Mouse (Mus musculus): ENCODE data around the gene Prodh2.
"Not testable (repeated sequence)": the region's sequence is repeated elsewhere in the genome, so short reads cannot be mapped to it uniquely, and the experiment has no call there.

Prodh2 gene

DNA sequence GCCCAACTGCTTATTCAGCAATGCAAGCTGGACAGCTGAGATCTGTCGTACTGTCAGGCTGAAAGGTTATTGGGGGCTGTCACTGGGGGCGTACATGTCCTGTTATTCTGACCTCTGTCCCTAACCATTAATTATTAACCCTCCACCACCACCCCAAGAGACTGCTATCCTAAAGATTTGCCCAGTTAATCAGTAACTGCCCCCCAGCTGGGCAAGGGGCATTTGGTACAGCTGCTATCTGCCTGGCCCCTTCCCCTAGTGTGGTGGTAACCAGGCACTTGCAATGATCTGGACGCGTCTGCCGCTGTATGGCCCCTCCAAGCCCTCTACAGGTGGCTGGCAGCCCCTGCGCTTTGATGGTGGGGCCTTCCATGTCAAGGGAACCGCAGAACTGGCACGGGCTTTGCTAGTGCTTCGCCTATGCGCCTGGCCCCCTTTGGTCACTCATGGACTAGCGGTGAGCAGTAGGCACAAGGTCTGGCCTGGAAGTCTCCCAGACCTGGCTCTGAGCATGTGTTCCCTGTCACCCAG is at the start of gene Prodh2:
Gene Prodh2 (plus strand): TSS at position 222 of the 531 bp plus-strand sequence.
- no peak for DNase-seq

DNA sequence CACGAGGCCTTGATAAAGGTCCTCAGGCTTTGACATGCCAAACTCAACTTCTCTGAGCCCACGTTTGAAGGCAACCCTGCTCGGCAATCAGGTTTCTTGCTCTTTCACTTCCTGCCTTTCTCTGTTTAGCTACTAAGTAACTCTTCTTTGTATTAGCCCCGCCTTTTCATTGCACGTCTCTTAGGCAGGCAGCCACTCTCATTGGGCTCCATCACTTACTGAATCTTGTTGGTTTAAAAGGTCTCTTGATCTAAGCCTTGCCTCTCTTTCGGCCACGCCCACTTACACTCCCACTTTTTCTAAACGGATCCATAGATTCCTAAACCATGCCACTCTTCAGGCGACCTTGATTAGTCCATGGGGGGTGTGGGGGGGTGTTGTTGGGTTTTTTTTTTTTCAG is 49.7 kb upstream of the Prodh2 start:
- no peak for DNase-seq

DNA sequence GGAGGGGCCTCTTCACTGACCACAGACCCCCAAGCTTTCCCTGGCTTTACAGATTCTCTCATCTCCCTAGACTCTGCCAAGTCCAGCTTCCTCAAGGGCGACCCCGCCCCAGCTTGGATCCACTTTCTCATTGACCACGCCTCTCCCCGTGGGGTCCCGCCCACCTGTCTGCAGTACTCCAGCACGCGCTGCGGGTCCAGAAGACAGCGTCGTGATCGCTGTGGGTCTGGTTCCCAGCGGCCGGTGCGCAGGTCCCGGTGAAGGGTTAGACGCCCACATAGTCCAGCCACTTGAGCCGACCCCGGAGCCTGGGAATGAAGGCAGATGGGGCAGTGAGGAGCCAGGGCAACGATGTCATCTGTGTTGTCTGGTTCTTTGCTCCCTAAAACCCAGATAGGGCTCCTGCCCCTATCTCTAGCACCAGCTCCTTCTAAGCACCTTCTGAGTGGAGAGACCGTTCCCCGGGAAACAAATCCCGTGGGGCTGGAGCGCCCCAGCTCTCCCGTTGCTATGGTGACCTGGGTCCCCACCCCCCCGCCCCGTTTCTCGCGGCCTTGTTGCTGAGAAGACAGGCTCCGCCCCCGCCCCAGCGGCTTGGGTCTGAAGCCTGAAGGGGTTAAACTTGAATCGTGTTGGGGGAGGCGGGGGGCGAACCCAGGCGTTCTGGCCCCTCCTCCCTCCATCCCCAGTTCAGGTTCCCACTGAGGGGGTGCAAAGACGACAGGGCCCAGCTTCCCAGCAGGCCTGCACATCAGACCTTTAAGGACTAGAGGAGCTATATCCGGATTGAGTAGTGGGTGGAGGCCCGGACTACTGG is 49.1 kb upstream of the Prodh2 start:
- peak; percentile 84 for DNase-seq

DNA sequence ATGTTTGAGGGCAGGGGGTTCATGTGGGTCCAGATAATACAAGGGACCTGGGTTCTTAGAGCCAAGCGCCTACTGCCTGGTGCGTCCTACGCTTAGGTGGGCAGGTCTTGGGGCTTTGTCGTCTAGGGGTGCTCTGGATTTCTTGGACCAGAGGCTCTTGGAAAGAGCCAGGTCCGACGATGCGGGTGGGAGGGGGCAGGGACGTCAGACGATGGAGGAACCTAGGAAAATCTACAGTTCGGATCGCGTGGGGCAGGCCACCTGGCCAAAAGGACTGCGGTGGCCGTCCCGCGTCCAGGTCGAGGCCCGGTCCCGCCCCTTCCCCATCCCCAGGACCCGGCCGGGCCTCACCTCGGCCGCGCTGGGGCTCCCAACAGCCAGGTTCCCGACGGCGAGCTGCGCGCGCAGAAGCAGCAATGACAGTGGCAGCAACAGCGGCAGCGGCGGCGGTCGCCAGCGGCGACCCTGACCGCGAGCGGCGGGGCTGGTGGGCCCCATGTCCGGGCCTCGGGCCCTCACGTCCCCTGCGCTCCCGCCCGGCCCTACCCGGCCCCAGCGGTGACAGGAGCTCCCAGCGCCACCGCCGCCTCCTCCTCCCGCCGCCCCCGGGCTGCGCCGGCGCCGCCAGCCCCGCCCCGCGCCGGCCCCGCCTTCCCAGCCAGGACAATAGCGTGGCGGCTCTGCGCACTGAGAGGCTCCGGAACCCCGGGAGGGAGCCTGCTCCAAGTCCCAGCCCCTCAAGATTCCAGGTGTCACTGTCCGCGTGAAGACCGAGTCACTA is 48.3 kb upstream of the Prodh2 start, which contains the start of gene Aplp1:
Gene Aplp1 (minus strand): TSS at position 565 of the 781 bp plus-strand sequence.
- DNase-seq = peak; percentile 77

DNA sequence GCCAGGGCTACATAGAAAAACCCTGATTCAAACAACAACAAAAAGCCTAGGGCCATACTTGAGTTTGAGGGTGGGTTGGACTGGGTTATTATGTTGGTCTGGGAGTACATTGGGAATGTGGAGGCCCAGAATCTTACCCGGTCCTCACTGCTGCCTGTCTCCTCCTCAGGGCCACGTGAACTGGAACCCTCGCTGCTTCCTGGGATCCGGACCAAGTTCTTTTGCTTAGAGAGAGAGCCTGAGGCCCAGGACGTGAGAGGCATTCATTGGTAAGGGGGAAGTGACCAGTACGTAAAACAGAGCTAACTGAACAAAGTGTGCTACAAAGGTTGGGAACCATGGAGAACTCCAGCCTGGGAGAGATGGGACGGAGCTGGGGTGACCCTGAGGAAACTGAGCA is 43.2 kb upstream of the Prodh2 start:
- no peak for DNase-seq

DNA sequence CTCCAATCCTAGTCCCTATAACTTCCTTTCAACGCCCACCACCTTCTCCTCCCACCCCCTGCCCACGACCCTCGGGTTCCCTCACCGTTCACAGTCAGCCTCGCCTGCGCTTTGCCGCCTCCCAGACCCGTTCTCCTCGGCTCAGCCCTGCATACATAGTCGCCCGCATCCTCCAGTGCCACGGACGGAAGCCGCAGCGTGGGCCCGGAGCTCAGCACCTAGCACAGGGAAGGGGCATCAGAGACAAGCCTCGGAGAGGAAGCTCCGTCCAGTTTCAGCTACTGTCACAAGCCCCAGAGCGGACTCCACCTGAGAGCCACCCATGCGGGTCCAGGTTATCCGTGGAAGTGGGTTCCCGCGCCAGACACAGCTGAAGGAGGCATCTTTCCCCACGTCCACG is 40.1 kb upstream of the Prodh2 start:
- DNase-seq = no peak

DNA sequence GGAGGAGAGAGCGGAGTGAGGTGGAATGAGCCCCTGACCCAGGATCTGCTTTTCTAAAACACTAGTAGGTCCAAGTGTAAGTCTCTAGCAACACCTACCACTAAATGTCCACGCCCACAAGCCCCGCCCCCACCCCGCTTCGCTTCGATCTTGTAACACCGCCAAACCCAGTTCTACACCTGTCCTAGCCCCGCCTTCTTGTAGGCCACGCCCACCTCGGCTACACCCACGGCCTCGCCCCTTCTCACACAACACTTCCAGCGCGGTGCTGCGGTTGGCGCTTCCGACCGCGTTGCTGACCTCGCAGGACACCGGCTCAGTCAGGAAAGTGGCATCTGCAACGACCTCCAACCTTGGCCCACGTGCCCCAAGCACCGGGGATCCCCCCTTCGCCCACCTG is 39.7 kb upstream of the Prodh2 start:
- no peak for DNase-seq

DNA sequence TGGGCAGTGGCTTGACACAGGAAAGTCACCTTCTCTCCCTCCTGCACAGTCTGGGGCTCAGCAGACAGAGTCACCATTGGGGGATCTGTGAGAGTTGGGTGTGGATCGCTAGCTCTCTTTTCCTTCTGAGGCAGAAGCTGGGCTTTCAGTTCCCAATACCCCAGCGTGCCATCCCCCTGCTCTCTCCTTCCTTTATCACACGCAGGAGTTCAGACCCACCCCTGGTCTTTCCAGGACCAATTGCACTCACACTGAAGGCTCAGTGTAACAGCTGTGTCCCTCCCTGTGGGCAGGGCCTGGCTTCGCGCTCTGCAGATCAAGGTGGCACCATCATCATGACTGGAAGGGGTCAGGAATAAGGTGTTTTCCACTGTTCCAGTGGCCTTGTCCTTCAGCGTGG is 39.2 kb upstream of the Prodh2 start:
- DNase-seq = no peak

DNA sequence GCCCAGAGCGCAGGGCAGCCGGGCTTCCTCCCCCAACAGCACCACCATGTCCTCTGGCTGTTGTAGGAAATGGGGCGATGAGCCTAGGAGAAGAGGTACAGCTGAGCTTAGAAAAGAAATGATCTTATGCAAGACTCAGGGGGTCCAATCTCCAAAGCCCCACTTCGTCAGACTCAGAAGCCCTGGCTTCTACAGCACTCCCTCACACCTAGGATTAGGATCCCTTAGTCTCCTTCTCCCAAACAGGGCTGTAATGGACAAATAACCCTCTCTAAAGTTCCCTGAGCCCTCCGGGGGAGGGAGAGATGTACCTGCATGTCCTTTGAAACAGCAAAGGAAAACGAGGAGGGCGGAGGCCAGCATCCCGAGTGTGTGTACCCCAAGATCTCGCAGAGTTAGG is 36.9 kb upstream of the Prodh2 start:
- no peak for DNase-seq

DNA sequence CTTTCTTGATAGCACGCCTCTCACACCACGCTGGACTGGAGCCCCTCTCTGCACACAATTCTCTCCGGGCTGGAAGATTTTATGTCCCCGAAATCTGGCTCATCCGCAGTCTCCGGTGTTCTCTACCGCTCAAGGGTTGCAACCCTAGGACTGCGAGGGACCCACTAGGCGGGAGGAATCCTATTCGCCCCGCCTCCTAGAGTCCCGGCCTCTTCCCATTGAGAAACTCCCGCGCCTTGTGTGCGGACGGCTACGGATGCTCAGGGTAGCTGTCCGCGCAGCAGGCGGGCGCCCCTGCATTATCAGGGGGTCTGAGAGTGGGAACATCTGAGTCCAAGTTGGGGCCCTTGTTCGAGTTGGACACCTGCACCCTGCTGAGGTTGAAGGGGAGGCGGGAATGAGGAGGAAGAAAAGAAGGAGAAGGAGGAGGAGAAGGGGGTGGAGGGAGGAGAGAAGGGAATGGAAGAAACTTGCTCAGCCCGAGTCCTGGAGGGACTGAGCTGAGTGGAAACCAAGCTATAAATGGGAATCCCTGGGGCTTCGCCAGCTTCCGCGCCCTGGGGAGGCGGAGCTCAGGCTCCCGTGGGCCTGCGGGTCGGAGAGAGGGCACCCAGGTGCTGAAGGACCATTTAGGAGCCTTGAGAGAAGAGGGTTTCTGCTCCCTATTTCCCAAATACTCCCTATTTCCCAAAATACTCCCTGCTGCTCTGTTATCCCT is 36.4 kb upstream of the Prodh2 start:
- no peak for DNase-seq

DNA sequence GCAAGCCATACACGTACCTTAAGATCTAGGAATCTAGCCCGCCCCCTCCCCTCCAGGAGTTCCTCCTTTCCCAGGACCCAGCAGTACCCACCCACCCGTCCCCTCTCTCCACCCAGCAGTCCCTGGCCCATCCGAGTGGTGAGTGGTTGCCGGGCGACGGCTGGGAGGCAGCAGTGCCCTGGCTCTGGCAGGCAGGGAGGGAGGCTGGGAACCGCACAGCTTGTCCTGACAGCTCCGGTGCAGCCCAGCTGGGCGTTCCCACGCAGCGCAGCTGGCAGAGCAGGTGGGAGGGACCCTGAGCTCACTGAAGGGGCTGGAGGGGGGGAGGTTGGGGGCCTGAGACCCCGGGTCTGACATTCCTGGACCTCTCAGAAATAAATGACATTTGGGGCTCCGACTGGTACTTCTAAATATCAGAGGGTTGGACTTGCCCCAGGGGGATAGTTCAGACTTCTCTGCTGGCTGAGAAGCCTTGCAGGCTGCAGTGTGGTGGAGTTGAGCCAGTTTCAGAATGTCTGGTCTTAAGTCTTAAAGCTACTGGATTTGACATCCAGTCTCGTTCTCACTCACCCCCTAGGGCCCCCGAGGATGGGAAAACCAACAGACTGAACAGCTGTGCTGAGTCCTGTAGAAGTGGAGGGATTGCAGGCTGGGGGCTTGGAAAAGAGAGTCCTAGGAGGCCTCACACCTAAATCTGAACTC is 35.6 kb upstream of the Prodh2 start, which contains the start of the genes Kirrel2 and Nphs1:
Gene Kirrel2 (minus strand): TSS at position 62 of the 702 bp plus-strand sequence.
Gene Nphs1 (plus strand): TSS at position 687 of the 702 bp plus-strand sequence.
- DNase-seq = peak; percentile 53

DNA sequence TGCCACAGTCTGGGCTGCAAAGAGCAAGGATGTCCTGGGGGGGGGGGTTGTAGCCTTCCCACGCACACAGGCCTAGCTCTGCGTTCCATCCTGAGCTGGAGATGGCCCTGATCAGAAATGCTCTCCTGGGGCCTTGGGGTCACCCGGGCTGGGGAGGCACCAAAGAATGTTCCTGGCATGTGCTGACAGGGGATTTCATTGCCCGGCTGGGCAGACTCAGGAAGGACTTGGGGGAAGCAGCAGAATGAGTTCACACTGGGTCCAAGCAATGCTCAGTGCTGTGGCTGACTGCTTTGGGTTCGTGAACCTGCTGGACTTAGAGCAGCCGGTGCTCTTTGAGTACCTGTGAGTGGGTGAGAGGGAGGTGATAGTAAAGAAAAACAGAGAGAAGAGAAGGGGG is 33.9 kb upstream of the Prodh2 start:
- DNase-seq = no peak

DNA sequence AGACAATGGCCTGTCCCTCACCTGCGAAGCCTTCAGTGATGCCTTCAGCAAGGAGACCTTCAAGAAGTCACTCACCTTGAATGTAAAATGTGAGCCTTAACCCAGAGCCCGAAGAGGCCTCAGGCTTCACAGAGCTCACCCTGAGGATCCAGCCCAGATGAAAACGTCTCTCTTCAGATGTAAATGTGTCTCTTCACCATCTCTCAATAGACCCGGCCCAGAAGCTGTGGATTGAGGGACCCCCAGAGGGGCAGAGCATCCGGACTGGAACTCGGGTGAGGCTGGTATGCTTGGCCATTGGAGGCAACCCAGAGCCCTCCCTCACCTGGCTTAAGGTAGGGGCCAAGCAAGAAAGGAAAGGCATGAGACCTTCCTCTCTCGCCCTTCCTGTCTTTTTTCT is 29.9 kb upstream of the Prodh2 start:
- no peak for DNase-seq

DNA sequence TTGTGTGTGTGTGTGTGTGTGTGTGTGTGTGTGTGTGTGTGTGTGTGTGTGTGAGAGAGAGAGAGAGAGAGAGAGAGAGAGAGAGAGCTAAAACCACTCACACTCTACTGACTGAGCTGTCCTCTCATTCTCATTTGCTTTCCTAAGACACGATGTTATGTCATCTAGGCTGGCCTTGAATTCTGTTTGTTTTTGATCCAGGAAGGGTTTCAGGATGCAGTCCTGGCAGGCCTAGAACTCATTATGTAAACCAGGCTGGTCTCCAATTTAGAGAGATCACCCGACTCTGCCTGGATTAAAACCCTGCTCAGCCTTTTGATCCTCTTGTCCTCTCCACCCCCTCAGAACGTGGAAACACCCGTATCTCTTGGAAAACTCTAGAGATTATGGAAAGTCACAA is 29.4 kb upstream of the Prodh2 start:
- DNase-seq = no peak

DNA sequence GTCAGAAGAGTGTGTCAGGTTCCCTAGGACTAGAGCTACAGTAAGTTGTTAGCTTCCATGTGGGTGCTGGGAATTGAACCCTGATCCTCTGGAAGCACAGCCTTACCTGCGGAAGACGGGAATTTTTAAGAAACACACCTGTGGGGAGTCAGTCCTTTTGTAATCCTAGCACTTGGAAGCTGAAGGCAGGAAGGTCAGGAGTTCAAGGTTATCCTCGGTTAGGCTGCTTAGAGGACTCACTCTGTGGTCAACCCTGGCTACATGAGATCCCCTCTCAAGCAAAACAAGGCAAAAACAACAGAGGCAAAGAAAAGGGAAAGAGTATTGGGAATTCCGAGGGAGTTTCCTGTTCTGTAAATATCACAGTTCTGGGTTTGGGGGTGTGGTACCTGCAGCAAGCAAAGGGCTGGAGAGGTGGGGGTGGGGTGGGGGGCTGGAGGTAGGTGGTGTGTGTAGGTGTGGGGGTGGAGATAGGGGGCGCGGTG is 28.6 kb upstream of the Prodh2 start:
- DNase-seq = no peak

DNA sequence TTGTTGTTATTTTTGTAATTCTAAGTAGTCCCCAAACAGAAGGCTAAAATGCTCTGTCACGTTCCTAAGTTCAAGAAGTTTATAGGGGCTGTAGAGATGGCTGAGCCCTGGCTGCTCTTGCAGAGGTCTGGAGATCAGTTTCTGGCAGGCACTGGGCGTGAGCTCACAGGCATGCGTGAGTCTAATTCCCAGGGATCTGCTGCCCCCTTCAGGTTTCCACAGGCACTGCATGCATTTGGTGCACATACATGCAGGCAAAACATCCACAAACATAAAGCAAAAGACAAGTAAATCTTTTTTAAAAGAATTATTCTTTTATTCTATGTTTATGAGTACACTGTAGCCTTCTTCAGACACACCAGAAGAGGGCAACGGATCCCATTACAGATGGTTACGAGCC is 21.0 kb upstream of the Prodh2 start:
- DNase-seq = peak; percentile 65

DNA sequence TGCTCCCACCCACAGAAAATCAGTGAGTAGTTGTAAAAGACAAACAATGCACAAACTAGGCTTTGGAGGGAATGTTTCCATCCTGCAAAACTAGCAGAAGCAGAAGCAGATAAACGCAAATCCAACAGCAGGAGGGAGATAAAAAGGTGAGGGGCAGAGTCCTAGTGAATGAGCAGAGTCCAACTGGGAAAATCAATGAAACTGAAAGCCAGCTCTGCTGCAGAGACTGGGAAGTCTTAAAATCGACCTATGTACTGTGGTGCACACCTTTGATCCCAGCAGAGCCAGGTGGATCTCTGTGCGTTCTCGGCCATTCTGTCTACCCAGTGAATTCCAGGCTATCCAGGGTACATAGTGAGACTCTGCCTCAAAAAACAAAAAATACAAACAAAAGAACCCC is 18.4 kb upstream of the Prodh2 start:
- DNase-seq = no peak

DNA sequence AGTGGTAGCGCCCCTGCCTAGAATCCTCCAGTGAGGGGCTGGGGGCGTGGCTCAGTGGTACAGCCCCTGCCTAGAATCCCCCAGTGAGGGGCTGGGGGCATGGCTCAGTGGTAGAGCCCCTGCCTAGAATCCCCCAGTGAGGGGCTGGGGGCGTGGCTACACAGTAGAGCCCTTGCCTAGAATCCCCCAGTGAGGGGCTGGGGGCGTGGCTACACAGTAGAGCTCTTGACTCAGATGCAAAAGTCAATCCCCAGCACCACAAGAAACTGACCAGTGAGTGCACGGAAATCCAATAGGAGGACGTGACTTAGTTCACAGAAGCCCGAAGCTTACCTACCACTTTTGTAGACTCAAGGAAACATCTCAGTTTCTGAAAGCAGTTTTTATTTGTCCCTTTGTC is 17.3 kb upstream of the Prodh2 start:
- not testable (repeated sequence) for DNase-seq

DNA sequence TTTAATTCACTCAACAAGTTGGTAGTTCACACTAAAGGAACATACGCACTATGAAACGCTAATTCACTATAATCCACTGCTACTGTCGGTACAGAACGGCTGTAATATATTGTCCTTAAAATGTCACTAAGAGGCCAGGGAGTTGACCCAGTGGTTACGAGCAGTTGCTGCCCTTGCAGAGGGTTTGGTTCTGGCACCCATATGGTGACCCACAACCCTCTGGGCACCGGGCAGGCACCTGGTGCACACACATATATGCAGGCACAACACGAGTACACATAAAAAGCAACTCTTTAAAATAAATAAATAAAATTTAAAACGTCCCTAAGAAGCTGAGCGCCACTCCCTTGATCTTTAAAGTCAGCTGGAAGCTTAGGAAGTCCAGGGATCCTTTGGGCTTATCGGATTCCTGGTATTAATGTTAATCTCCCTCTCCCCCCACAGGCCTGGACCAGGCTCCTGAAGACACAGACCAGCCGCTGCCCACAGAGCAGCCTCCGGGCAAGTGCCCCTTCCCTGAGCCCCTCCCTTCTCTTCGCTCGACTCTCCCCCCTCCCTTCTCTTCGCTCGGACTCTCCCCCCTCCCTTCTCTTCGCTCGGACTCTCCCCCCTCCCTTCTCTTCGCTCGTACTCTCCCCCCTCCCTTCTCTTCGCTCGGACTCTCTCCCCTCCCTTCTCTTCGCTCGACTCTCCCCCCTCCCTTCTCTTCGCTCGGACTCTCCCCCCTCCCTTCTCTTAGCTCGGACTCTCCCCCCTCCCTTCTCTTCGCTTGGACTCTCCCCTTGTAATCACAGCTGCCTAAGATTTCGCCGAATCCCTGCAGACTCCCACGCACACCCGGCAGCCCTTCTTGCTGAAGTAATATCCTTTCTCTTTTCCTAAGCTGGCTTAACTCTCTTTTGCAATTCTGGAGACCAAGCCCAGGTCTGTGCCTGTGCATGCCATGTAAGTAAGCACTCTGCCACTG is 15.7 kb upstream of the Prodh2 start:
- DNase-seq = no peak

DNA sequence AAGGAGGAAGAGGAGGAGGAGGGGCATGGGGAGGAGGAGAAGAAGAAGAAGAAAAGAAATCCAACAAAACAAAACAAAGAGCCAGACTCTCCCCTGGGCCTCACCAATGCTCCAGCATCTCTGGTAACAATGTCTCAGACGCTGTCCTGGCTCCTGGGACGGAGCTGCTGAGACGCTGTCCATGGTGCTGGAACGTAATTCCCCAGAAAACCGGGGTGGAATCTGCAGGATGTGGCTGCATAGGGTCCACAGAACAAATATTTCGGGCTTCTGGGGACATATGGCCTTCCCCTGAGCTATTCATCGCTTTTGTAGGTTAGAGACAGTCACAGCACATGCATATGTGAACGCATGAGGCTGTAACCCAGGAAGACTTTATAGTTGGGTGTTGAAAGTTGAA is 9.2 kb upstream of the Prodh2 start:
- no peak for DNase-seq
